8 mouse cellular contexts compared by ENCODE assay signal in genomic region chr5:148927717-148928223, GRCm38 (mm10). TPM values are rescaled to one million over a fixed set of nuclear protein-coding genes. Genes with fewer than 3 reads are reported as not detected.
A peak's percentile ranks its signal among the peaks of the same experiment; 100 is the strongest.
DNase-seq lines count a peak whose midpoint lies in the region; ATAC-seq and TF ChIP-seq lines count a peak whose summit lies in the region.

No protein-coding gene starts in this region.

- H3K4me2 ChIP-seq in heart, embryonic 11.5 days: peak overlapping the region; percentile 55
- peak overlapping the region; percentile 44 for H3K4me2 ChIP-seq in forebrain, embryonic 15.5 days (replicated peaks)
- peak overlapping the region; percentile 98 for H3K4me2 ChIP-seq in liver, embryonic 15.5 days

- 54% methylated on average over 5 of the region's 5 CpGs for whole genome bisulfite sequencing in heart, embryonic 11.5 days (ENCODE audit: insufficient replicate concordance)
- 31% methylated on average over 5 of the region's 5 CpGs for WGBS in forebrain, embryonic 15.5 days
- WGBS in liver, embryonic 15.5 days (ENCODE audit: insufficient replicate concordance): 44% methylated on average over 5 of the region's 5 CpGs

- peak overlapping the region; percentile 95 for H3K27ac ChIP-seq in heart, embryonic 11.5 days (ENCODE audit: low read depth, low read length)
- peak overlapping the region; percentile 98 for H3K27ac ChIP-seq in forebrain, embryonic 15.5 days (replicated peaks)
- H3K27ac ChIP-seq in liver, embryonic 15.5 days (replicated peaks): peak overlapping the region; percentile 98

- peaks cover 4% of the 10 kb centered on the region for H3K4me1 ChIP-seq in heart, embryonic 11.5 days (ENCODE audit: control insufficient read depth, insufficient read depth, low read length)
- H3K4me1 ChIP-seq in E14TG2a.4 (replicated peaks; ENCODE audit: low read depth, low read length): peaks cover 20% of the 10 kb centered on the region
- H3K4me1 ChIP-seq in forebrain, embryonic 15.5 days: peaks cover 17% of the 10 kb centered on the region
- peaks cover 69% of the 10 kb centered on the region for H3K4me1 ChIP-seq in liver, embryonic 15.5 days (replicated peaks)

- no peak for ATAC-seq in heart, embryonic 11.5 days (replicated peaks; ENCODE audit: insufficient number of reproducible peaks, low FRiP score, low TSS enrichment)
- no peak for ATAC-seq in forebrain, embryonic 15.5 days (replicated peaks)
- ATAC-seq in liver, embryonic 15.5 days (ENCODE audit: insufficient read depth): no peak

- no peak for DNase-seq in heart, postnatal 14 days
- DNase-seq in adipocyte (ENCODE audit: low spot score): no peak
- DNase-seq in thymus, postnatal 10 days (ENCODE audit: low spot score in 2 of 2): no peak
- no peak for DNase-seq in layer of hippocampus, adult 9-11 months

- H3K9ac ChIP-seq in heart, embryonic 11.5 days (ENCODE audit: low read depth, low read length): peak overlapping the region; percentile 87
- peak overlapping the region; percentile 92 for H3K9ac ChIP-seq in forebrain, embryonic 15.5 days (replicated peaks)
- H3K9ac ChIP-seq in liver, embryonic 15.5 days: peak overlapping the region; percentile 87

- H3K4me3 ChIP-seq in heart, embryonic 11.5 days (ENCODE audit: low read depth, low read length): peak overlapping the region; percentile 76
- peak overlapping the region; percentile 93 for H3K4me3 ChIP-seq in E14TG2a.4 (replicated peaks; ENCODE audit: low read length)
- H3K4me3 ChIP-seq in forebrain, embryonic 15.5 days: peak overlapping the region; percentile 86
- peak overlapping the region; percentile 87 for H3K4me3 ChIP-seq in liver, embryonic 15.5 days (replicated peaks)

- intact Hi-C loops in heart, postnatal 14 days (cut with DNase I): loop anchor here (10.0 kb wide), 1 partner anchor 257 kb away; the partner anchor contains the start of genes Hmgb1 and Uspl1

- no peaks in the 10 kb centered on the region for H3K9me3 ChIP-seq in heart, embryonic 11.5 days (replicated peaks; ENCODE audit: control insufficient read depth, low read length)
- no peaks in the 10 kb centered on the region; the same call in 1 of the 2 replicates for H3K9me3 ChIP-seq in E14TG2a.4 (ENCODE audit: low read length)
- H3K9me3 ChIP-seq in forebrain, embryonic 15.5 days: no peaks in the 10 kb centered on the region
- no peaks in the 10 kb centered on the region for H3K9me3 ChIP-seq in liver, embryonic 15.5 days (replicated peaks)

- TF ChIP-seq CTCF in E14TG2a.4 (conservative IDR thresholded peaks at IDR 0.05; ENCODE audit: low read length): no peak

- H3K36me3 ChIP-seq in heart, embryonic 11.5 days (ENCODE audit: control insufficient read depth, insufficient read depth, low read length): 0 out of 2 replicates have a peak, but pooled peaks cover 3% of the 10 kb centered on the region
- H3K36me3 ChIP-seq in E14TG2a.4 (ENCODE audit: insufficient read depth, low read length): peaks cover 3% of the 10 kb centered on the region; the same call in 1 of the 2 replicates
- H3K36me3 ChIP-seq in forebrain, embryonic 15.5 days: no peaks in the 10 kb centered on the region
- H3K36me3 ChIP-seq in liver, embryonic 15.5 days (replicated peaks): peaks cover 25% of the 10 kb centered on the region

- no peaks in the 10 kb centered on the region for H3K27me3 ChIP-seq in heart, embryonic 11.5 days (ENCODE audit: control insufficient read depth, insufficient read depth, low read length)
- H3K27me3 ChIP-seq in E14TG2a.4 (ENCODE audit: insufficient read depth, low read length): no peaks in the 10 kb centered on the region; the same call in 1 of the 2 replicates
- H3K27me3 ChIP-seq in forebrain, embryonic 15.5 days: no peaks in the 10 kb centered on the region
- no peaks in the 10 kb centered on the region for H3K27me3 ChIP-seq in liver, embryonic 15.5 days

RNA-seq across cellular contexts. Expression of gene Katnal1, which starts 1.4 kb away (rescaled TPM):
- polyA plus RNA-seq in heart, embryonic 11.5 days (2014; fragmentation: Nextera tagmentation; extraction: Ambion mirVana): 17.4 and 18.5 TPM in 2 replicates
- total RNA-seq in heart, postnatal 14 days (2021): 1 to 10 TPM; 5.4 to 7.9 TPM
- 35.0 and 36.3 TPM in 2 replicates for polyA plus RNA-seq in forebrain, embryonic 15.5 days (2015; fragmentation: Nextera tagmentation; extraction: Ambion mirVana)
- polyA plus RNA-seq in liver, embryonic 15.5 days (2015; fragmentation: Nextera tagmentation; extraction: Ambion mirVana): 8.1 and 9.0 TPM in 2 replicates

Comparison
In these comparisons a context has a peak if more than half of its experiments do, and no peak if none do; other contexts are left out.
1. H3K4me2 ChIP-seq: peak in every context shown above with its lines; median percentile 98 in liver, embryonic 15.5 days; 55 in heart, embryonic 11.5 days; 44 in forebrain, embryonic 15.5 days.